Mouse (Mus musculus) lung, embryonic 14.5 days (tissue): ENCODE results near the gene Fam214b. TPM values are rescaled to one million over a fixed set of nuclear protein-coding genes. Genes with fewer than 3 reads are reported as not detected.

Experiments used
- ATAC-seq: fragments of 200-750 bp; cut with Nextera tagmentation; 2 replicates; pipeline ENCODE4 v1.8.0; 2017; ENCODE audit warnings: mild to moderate bottlenecking, moderate TSS enrichment, moderate library complexity; ENCODE audit not compliant: insufficient read depth
- DNase-seq: peaks from one replicate; pipeline ENCODE4 v3.0.0-alpha.2; 2015
- H3K27ac ChIP-seq: fragments of 300-500 bp; sonication (generic); 2 replicates; pipeline ENCODE4 v1.5.1; 2014; ENCODE audit warnings: low read depth, mild to moderate bottlenecking, moderate library complexity
- H3K27me3 ChIP-seq: fragments of 300-500 bp; sonication (generic); 2 replicates; pipeline ENCODE4 v1.6.1; 2014; ENCODE audit warnings: low read length, control low read depth; ENCODE audit not compliant: insufficient read depth
- H3K36me3 ChIP-seq: fragments of 300-500 bp; sonication (generic); 2 replicates; pipeline ENCODE4 v1.6.1; 2014; ENCODE audit warnings: control low read depth; ENCODE audit not compliant: insufficient read depth
- H3K4me1 ChIP-seq: fragments of 300-500 bp; sonication (generic); 2 replicates; pipeline ENCODE4 v1.6.1; 2014; ENCODE audit warnings: antibody characterized with exemption, control low read depth; ENCODE audit not compliant: insufficient read depth
- H3K4me2 ChIP-seq: fragments of 300-500 bp; sonication (generic); 2 replicates; pipeline ENCODE4 v1.6.1; 2014; ENCODE audit warnings: mild to moderate bottlenecking
- H3K4me3 ChIP-seq: fragments of 300-500 bp; sonication (generic); 2 replicates; pipeline ENCODE4 v1.5.1; 2014; ENCODE audit warnings: low read depth, low read length
- H3K9ac ChIP-seq: fragments of 300-500 bp; sonication (generic); 2 replicates; pipeline ENCODE4 v1.6.1; 2014
- H3K9me3 ChIP-seq: fragments of 300-500 bp; sonication (generic); 2 replicates; pipeline ENCODE4 v1.6.1; 2016; ENCODE audit warnings: low read depth, low read length, control low read depth
- CTCF ChIP-seq: IDR thresholded peaks from 2 replicates; pipeline ENCODE4 v1.5.1; 2016; ENCODE audit warnings: antibody characterized with exemption, low read depth
- WGBS: fragments of 180-500 bp; shearing (Covaris S2); extraction: QIAGEN DNeasy Blood & Tissue Kit; methylation state at CpG from one replicate; pipeline ENCODE4 v1.1.7; 2014; 5-methylcytosine and 5-hydroxymethylcytosine counted together
- polyA plus RNA-seq: library from polyadenylated mRNA; unstranded; fragments of >200 nt; fragmentation: Nextera tagmentation; extraction: Ambion mirVana; gene quantifications from 2 replicates; pipeline ENCODE4 v1.2.1, GENCODE M21; 2014

Fam214b gene
- polyA plus RNA-seq, result 7.1 and 7.8 TPM in 2 replicates

DNA sequence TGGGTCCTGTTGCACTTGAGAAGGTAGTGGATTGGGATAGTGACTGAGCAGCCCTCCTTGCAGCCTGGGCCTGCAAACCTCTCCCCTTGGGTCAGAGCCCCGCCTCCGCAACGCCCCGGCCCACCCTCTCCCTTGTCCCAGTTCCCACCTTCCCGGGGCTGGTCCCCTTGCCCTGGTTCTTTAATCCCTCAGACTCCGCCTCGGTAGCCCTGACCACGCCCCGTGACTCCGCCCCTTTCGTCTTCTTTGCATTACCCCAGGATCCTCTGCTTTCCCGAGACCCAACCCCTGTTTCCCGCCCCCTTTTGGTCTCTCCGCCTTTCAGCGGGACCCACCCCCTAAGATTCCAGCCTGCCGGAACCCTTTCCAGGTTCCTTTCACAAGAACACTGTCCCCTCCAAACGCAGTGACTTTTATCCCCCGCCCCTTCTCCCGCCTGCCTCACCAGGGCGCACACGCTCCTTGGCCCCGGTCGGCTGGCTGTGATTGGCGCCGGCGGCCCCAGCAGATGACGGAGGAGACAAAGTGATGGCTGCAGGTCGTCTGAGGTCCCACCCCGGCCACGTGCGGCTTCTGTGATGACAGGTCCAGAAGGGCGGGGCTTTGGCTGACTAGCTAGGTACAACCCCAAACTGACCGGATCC, at the start of gene Fam214b:
Gene Fam214b, minus strand, starts transcription at position 562 of the 644 bp plus-strand sequence.
- H3K27me3 ChIP-seq, result no peaks in the 10 kb centered on the region
- H3K27ac ChIP-seq, result 0 out of 2 replicates have a peak within 1 kb of the TSS, but pooled peaks have one; percentile 65
- H3K4me3 ChIP-seq, result peak within 1 kb of the TSS; percentile 50
- H3K9ac ChIP-seq, result peak within 1 kb of the TSS; percentile 48
- H3K9me3 ChIP-seq, result no peaks in the 10 kb centered on the region
- WGBS, result under 1% methylated on average over 33 of the region's 33 CpGs
- TF ChIP-seq CTCF, result no peak
- peak within 1 kb of the TSS; percentile 76 for H3K4me2 ChIP-seq
- peaks cover 6% of the 10 kb centered on the region; the same call in 1 of the 2 replicates for H3K4me1 ChIP-seq
- ATAC-seq (peak; percentile 93), DNase-seq (peak; percentile 99)
- no peaks in the 10 kb centered on the region for H3K36me3 ChIP-seq

DNA sequence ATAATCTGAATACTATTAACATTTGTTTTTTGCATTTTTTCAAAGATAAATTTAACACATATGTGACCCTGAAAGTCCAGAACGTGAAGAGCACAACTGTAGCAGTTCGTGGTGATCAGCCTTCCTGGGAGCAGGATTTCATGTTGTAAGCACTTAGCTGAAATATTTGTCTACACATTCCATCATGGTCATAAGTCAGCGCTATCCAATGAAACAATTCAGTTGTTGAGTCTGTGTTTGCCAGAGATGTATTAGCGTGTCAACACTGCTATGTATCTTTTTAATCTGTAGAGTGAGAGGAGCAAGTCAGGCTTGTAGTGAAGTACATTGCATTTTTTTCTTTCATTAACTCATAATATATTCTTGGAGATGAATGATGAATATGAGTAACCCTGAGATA, 45.2 kb upstream of the Fam214b start:
- Histone ChIP-seq H3K4me3 (no peak overlapping the region), H3K27ac (no peak overlapping the region), H3K9me3 (no peaks in the 10 kb centered on the region), H3K36me3 (no peaks in the 10 kb centered on the region), H3K4me2 (no peak overlapping the region), H3K9ac (no peak overlapping the region), H3K4me1 (no peaks in the 10 kb centered on the region), H3K27me3 (no peaks in the 10 kb centered on the region)
- DNase-seq (no peak), ATAC-seq (no peak)
- TF ChIP-seq CTCF, result no peak
- WGBS, result 47% methylated on average over 4 of the region's 4 CpGs

DNA sequence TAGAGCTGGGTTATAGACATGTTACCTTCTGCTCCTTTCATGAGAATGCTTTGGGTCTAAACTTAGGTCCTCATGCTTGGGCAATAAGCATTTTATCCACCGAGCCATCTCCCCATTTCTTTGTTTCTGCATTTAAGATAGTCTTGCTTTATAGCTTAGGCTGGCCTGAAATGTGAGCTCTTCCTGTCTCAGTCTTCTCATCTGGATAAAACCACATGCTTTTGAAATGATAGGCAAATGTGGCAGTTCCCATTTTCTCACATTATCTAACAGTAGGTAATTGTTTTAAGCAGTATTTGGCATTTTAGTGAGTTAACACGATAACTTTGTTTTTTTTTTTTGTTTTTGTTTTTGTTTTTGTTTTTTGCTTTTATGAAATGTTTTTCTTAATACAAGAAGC, 43.9 kb upstream of the Fam214b start:
- Histone ChIP-seq H3K9ac (no peak overlapping the region), H3K9me3 (no peaks in the 10 kb centered on the region), H3K27me3 (no peaks in the 10 kb centered on the region), H3K4me1 (no peaks in the 10 kb centered on the region), H3K4me3 (no peak overlapping the region), H3K4me2 (no peak overlapping the region), H3K27ac (no peak overlapping the region), H3K36me3 (no peaks in the 10 kb centered on the region)
- no peak for ATAC-seq
- no peak for TF ChIP-seq CTCF
- DNase-seq, result no peak
- WGBS, result 84% methylated on average over 2 of the region's 2 CpGs

DNA sequence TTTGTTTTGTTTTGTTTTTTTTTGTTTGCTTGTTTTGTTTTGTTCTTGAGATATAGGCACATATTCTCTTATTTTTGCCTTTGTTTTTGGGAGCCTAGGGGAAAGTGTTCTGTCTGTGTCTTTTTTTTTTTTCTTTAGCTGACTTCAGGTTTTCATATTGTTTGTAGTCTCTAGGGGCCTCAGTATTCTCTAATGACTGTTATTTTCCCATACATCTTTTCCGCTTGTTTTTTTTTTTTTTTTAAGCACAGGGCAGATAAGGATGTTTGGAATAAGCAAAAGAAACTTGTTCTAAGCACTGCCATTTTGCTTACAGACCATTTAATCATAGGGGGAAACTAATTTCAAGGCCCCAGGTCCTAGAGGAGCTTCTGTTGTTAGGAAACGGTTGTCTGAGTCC, 36.4 kb upstream of the Fam214b start:
- no peak overlapping the region for H3K9ac ChIP-seq
- WGBS, result 41% methylated on average over 2 of the region's 2 CpGs
- no peaks in the 10 kb centered on the region for H3K4me1 ChIP-seq
- no peak for TF ChIP-seq CTCF
- no peaks in the 10 kb centered on the region for H3K9me3 ChIP-seq
- no peaks in the 10 kb centered on the region for H3K36me3 ChIP-seq
- H3K4me2 ChIP-seq, result no peak overlapping the region
- H3K4me3 ChIP-seq, result no peak overlapping the region
- H3K27ac ChIP-seq, result no peak overlapping the region
- H3K27me3 ChIP-seq, result no peaks in the 10 kb centered on the region
- DNase-seq, result no peak
- no peak for ATAC-seq

DNA sequence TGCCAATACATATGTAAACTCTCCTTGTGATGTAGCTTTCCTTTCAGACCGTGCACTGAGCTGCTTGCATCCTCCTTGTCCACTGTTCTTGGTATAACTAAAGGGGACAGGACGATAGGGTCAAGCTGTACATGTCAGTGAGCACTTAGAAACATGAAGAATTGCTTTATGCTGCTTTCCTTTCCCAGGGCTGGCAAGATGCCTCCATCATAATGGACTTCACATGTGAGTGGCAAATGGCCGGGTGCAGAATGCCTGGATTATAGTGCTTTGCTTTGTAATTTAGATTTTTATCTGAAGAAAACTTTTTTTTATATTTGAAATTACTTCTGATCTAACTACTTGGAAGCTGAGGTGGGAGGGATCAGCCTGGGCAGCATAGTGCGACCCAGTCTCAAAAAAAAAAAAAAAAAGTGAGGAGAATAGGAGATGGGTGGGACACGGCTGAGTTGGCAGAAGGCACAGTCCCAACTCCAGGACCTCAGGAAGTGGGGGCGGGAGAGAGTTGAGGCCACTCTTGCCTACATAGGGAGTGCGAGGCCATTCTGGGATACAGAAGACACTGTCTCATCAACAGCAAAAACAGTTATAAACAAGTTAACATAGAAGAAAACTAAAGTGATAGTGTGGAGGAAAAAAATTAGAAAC, 32.2 kb upstream of the Fam214b start:
- no peaks in the 10 kb centered on the region for H3K27me3 ChIP-seq
- ATAC-seq (no peak), DNase-seq (no peak)
- no peak overlapping the region for H3K4me3 ChIP-seq
- no peak overlapping the region for H3K4me2 ChIP-seq
- H3K27ac ChIP-seq, result no peak overlapping the region
- no peaks in the 10 kb centered on the region for H3K36me3 ChIP-seq
- no peak for TF ChIP-seq CTCF
- WGBS, result 54% methylated on average over 7 of the region's 7 CpGs
- H3K9ac ChIP-seq, result no peak overlapping the region
- H3K9me3 ChIP-seq, result no peaks in the 10 kb centered on the region
- no peaks in the 10 kb centered on the region for H3K4me1 ChIP-seq

DNA sequence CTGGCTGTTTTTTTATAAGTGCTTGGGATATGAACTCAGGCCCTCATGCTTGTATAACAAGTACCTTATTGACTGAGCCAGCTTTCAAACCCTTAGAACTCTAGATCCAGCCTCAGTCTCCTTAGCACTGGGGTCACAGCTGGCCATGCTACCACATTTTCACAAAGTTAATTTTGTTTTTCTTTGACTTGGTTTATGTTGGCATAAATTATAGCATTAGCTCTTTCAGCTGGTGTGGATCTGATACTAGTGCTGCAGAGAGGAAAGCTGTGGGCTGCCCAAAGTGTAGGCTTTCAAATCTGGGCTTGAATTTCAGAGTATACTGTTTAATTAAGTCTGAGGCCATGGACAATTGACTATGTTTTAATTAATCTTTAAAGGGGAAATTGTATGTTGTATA, 28.9 kb upstream of the Fam214b start:
- H3K4me2 ChIP-seq, result no peak overlapping the region
- H3K27ac ChIP-seq, result no peak overlapping the region
- H3K9me3 ChIP-seq, result no peaks in the 10 kb centered on the region
- ATAC-seq (no peak), DNase-seq (no peak)
- no peaks in the 10 kb centered on the region for H3K36me3 ChIP-seq
- no peak for TF ChIP-seq CTCF
- no peaks in the 10 kb centered on the region for H3K27me3 ChIP-seq
- H3K4me3 ChIP-seq, result no peak overlapping the region
- no peaks in the 10 kb centered on the region for H3K4me1 ChIP-seq
- no peak overlapping the region for H3K9ac ChIP-seq

DNA sequence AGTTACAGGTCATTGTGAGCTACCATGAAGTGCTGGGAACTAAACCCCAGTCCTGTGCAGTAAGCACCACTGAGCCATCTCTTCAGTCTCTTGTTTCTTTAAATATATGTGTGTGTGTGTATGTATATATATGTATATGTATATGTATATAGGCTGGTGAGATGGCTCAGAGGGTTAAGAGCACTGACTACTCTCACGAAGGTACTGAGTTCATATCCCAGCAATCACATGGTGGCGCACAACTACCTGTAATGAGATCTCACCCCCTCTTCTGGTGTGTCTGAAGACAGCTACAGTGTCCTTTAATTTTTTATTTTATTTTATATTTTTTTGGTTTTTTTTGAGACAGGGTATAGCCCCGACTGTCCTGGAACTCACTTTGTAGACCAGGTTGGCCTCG, 19.5 kb upstream of the Fam214b start:
- Histone ChIP-seq H3K27ac (no peak overlapping the region), H3K27me3 (no peaks in the 10 kb centered on the region), H3K4me3 (no peak overlapping the region), H3K9ac (no peak overlapping the region), H3K4me1 (no peaks in the 10 kb centered on the region), H3K9me3 (no peaks in the 10 kb centered on the region), H3K4me2 (no peak overlapping the region), H3K36me3 (no peaks in the 10 kb centered on the region)
- no peak for TF ChIP-seq CTCF
- ATAC-seq (no peak), DNase-seq (no peak)
- 96% methylated on average over 4 of the region's 4 CpGs for WGBS
